Mouse (Mus musculus) myocyte (in vitro differentiated cells): ENCODE data around the gene Dlg2.

Source experiments
- CEBPB ChIP-seq: IDR thresholded peaks from 2 replicates; pipeline ENCODE4 v1.6.1; 2011; ENCODE audit warnings: mild to moderate bottlenecking, moderate library complexity; ENCODE audit not compliant: poor library complexity, insufficient read depth, severe bottlenecking
- MAX ChIP-seq: IDR thresholded peaks from one replicate; pipeline ENCODE4 v1.6.1; 2011; ENCODE audit warnings: low read depth, mild to moderate bottlenecking, control low read depth
- POLR2A ChIP-seq: IDR thresholded peaks from one replicate; pipeline ENCODE4 v1.6.1; 2011; ENCODE audit warnings: low read depth, mild to moderate bottlenecking, control low read depth, moderate library complexity; ENCODE audit not compliant: insufficient read length

- TF ChIP-seq POLR2A (no peak), CEBPB (no peak), MAX (no peak)
Measured at GRCm38 (mm10) chr7:90825640-90826039, 349.2 kb downstream of the Dlg2 start.
